Mouse (Mus musculus): Measurements from ENCODE around the gene Galnt10. TPM values are rescaled to one million over a fixed set of nuclear protein-coding genes. Genes with fewer than 3 reads are reported as not detected.
"Not testable (repeated sequence)": the region's sequence is repeated elsewhere in the genome, so short reads cannot be mapped to it uniquely, and the experiment has no call there.

Gene Galnt10
- polyA plus RNA-seq, 1 experiment from 2014 or later: 15.6 TPM

DNA sequence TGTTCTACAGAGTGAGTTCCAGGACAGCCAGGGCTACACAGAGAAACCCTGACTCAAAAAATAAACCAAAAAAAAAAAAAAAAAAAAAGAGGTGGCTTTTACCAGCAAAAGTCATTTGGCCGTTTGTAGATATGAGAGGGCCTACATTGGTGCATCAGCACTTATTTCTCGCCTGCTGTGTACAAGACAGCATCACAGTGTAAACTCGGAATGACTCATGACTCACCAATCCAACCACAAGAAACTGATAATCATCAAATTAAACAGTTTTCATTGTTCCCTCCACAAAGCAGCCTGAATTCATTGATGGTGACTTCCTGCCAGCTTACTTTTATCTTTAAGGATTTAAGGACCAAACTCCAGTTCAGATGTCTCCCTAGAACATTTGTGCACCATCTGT, 159.8 kb downstream of the Galnt10 start:
- 81% methylated on average over 3 of the region's 3 CpGs for WGBS
- Histone ChIP-seq H3K9me3 (no peaks in the 10 kb centered on the region), H3K4me3 (replicated peaks) (no peak overlapping the region), H3K4me1 (replicated peaks) (peaks cover 47% of the 10 kb centered on the region), H3K36me3 (peaks cover 34% of the 10 kb centered on the region), H3K27ac (no peak overlapping the region), H3K4me2 (replicated peaks) (no peak overlapping the region), H3K9ac (replicated peaks) (no peak overlapping the region), H3K27me3 (no peaks in the 10 kb centered on the region)
- no peak for ATAC-seq

DNA sequence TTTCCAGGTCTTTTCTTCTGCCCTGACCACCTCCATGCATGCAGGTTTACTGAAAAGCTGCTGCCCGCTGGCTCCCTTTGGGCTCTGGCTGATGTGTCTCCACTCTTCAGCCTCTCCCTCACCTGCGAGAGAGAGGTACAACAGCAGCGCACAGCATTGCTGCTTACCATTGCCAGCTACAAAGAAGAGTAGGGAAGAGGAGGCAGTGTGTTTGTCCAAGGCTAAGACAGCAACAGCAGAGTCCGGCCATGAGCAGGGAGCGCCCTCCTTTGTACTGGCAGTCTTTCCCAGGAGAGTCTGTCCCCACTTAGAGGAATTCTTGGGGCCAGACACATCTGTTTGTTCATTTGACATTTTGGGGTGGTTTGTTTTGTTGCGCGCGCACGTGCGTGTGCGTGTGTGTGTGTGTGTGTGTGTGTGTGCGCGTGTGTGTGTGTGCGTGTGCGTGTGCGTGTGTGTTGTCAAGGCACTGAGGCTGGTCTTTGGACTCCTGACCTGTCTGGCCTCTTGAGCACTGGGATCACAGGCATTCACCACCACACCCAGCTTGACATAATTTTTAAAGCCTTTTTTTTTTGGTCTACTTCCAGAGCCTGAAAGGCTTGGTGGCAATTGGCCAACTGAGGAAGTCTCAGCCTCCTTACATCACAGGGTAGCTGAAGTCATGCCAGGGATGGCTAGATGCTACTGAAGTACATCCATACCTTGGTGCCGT, 163.9 kb downstream of the Galnt10 start:
- Histone ChIP-seq H3K4me1 (replicated peaks) (peaks cover 17% of the 10 kb centered on the region), H3K9me3 (no peaks in the 10 kb centered on the region), H3K4me2 (replicated peaks) (no peak overlapping the region), H3K4me3 (replicated peaks) (no peak overlapping the region), H3K9ac (replicated peaks) (no peak overlapping the region), H3K36me3 (peaks cover 61% of the 10 kb centered on the region), H3K27ac (no peak overlapping the region), H3K27me3 (no peaks in the 10 kb centered on the region)
- no peak for ATAC-seq
- WGBS: 93% methylated on average over 17 of the region's 17 CpGs

DNA sequence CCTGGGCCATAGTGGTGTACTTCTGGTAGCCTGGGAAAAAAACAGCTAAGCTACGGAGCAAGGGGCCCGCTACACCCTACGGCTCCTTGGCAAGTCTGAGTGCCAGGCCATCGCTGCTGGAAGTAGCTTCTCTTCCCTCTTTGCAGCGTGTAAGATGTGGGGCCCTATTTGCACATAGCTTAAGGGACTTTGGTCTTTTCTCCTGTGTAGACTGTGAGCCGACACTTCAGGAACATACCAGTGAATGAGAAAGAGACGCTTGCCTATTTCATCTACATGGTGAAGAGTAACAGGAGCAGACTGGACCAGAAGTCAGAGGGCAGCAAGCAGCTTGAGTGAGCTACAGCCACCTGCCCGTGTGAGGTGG, 164.5 kb downstream of the Galnt10 start:
- H3K9me3 ChIP-seq: no peaks in the 10 kb centered on the region
- H3K4me2 ChIP-seq (replicated peaks): no peak overlapping the region
- H3K9ac ChIP-seq (replicated peaks): no peak overlapping the region
- no peaks in the 10 kb centered on the region for H3K27me3 ChIP-seq
- peaks cover 17% of the 10 kb centered on the region; the same call in 1 of the 2 replicates for H3K4me1 ChIP-seq (replicated peaks)
- no peak overlapping the region for H3K27ac ChIP-seq
- H3K36me3 ChIP-seq: peaks cover 61% of the 10 kb centered on the region
- no peak overlapping the region for H3K4me3 ChIP-seq (replicated peaks)
- no peak for ATAC-seq
- 93% methylated on average over 8 of the region's 8 CpGs for WGBS

DNA sequence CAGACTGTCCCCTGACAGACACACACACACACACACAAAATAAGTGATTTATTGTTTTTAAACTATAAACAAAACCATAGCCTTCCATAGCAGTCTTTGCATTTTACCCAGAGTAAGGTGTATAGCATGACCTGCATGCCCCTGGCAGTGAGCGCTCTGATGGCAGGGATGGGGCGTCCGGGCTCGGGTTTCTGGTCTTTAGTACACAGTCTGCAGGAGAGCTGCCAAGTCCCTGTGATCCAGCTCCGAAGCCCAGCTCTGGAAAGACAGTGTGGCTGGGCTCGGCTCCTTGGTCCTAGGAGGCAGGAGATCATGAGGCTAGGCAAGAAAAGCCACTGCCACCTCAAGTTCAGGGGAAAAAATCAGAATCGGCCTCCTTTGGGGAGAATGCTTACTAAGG, 165.8 kb downstream of the Galnt10 start:
- H3K27ac ChIP-seq: no peak overlapping the region
- no peak overlapping the region for H3K4me3 ChIP-seq (replicated peaks)
- H3K9ac ChIP-seq (replicated peaks): no peak overlapping the region
- peaks cover 61% of the 10 kb centered on the region for H3K36me3 ChIP-seq
- no peaks in the 10 kb centered on the region for H3K9me3 ChIP-seq
- H3K27me3 ChIP-seq: no peaks in the 10 kb centered on the region
- WGBS: 87% methylated on average over 7 of the region's 7 CpGs
- ATAC-seq: no peak
- H3K4me1 ChIP-seq (replicated peaks): peaks cover 8% of the 10 kb centered on the region; the same call in 1 of the 2 replicates
- no peak overlapping the region for H3K4me2 ChIP-seq (replicated peaks)

DNA sequence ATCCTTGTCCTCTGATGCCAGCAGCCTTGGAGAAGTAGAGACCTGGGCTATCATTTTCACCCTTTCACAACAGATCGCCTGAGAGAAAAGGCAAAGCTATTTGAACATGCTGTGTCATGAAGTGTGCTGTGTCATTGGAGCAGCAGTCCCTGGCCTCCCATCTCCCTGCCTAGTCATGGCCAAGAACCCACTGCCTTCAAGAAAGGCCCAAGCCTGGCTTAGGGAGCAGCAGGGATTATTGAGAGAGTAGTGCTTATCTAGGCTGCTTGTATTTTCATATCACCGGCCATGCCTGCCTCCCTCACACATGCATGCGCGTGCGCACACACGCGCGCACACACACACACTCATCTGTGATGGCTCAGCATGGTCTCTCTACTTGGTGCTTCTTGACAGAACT, 167.0 kb downstream of the Galnt10 start:
- Histone ChIP-seq H3K9me3 (no peaks in the 10 kb centered on the region), H3K4me2 (replicated peaks) (no peak overlapping the region), H3K4me3 (replicated peaks) (no peak overlapping the region), H3K4me1 (replicated peaks) (no peaks in the 10 kb centered on the region), H3K36me3 (peaks cover 51% of the 10 kb centered on the region), H3K27ac (no peak overlapping the region), H3K9ac (replicated peaks) (no peak overlapping the region), H3K27me3 (no peaks in the 10 kb centered on the region)
- ATAC-seq: no peak
- WGBS: 98% methylated on average over 8 of the region's 8 CpGs

DNA sequence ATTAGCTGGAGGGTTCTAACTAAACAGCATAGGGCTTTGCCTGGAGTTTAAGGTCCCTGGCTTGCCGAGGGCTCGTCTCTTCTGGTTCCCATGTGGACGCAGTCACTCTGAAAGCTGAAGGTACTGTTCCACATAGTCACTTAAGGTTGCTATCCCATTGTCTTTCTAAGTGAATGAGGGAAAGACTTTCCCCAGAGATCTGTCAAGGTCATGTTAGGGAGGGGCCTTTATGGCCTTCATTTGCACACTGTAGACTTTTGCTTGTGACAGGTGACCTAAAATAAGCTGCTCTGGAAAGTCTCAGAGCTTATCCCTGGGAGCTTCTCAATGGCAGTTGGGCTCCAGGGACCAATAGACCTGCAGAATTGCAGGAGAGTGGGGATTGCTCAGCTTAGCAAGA, 168.4 kb downstream of the Galnt10 start:
- H3K9ac ChIP-seq (replicated peaks): no peak overlapping the region
- no peak overlapping the region for H3K4me2 ChIP-seq (replicated peaks)

DNA sequence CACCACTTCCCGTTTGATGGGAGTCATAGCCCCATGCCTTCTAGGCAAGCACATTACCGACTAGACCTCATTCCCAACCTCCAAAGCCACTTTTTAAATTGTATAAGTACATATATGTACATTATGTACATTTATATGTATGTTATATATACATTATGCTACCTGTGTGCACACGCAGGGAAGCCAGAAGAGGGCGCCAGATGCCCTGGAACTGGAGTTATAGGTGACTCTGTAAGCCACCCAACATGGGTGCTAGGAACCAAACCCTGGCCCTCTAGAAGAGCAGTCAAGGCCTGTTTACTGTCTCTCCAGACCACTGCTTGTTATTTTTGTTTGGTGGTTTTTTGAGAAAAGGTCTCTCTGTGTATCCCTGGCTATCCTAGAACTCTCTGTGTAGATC, 172.9 kb downstream of the Galnt10 start:
- 88% methylated on average over 4 of the region's 4 CpGs for WGBS
- Histone ChIP-seq H3K27ac (no peak overlapping the region), H3K4me3 (replicated peaks) (no peak overlapping the region)

More for the DNA sequence above, 168.4 kb downstream of the Galnt10 start:
- ATAC-seq: no peak
- no peak overlapping the region for H3K27ac ChIP-seq
- H3K4me3 ChIP-seq (replicated peaks): no peak overlapping the region
- peaks cover 40% of the 10 kb centered on the region for H3K36me3 ChIP-seq
- WGBS: 90% methylated on average over 3 of the region's 3 CpGs
- H3K27me3 ChIP-seq: no peaks in the 10 kb centered on the region
- H3K9me3 ChIP-seq: no peaks in the 10 kb centered on the region
- H3K4me1 ChIP-seq (replicated peaks): no peaks in the 10 kb centered on the region

DNA sequence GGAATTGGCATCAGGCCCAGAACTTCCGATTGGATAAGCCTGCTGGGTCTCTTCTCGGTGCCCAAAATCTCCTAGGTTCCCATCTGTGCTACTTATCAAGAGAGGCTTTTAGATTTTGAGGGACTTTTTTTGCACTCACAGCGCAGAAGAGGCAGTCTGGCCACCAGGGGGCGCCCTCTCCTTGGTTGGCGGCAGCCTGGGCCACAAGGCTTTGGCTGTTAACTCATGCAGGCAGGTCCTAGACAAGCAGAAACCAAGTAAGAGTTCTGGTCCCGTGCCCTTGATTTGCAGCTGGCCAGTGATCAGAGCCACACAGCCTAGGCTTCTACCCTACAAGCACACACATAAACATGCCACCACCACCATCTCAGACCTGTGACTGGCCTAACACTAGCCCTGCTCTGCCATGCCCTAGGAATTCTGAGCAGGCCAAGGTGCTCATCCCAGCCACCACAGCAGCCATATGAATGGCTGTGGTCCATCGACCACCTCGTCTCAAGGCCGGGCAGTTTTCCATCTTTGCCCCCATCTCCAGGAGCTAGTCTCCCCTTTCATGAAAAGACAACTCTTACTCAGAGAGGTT, 174.8 kb downstream of the Galnt10 start:
- no peaks in the 10 kb centered on the region for H3K9me3 ChIP-seq
- no peaks in the 10 kb centered on the region for H3K4me1 ChIP-seq (replicated peaks)
- H3K4me2 ChIP-seq (replicated peaks): no peak overlapping the region
- no peak overlapping the region for H3K27ac ChIP-seq
- no peaks in the 10 kb centered on the region; the same call in 1 of the 2 replicates for H3K36me3 ChIP-seq
- ATAC-seq: peak; percentile 60
- no peak overlapping the region for H3K9ac ChIP-seq (replicated peaks)
- WGBS: 31% methylated on average over 9 of the region's 9 CpGs
- H3K4me3 ChIP-seq (replicated peaks): no peak overlapping the region
- peaks cover 17% of the 10 kb centered on the region for H3K27me3 ChIP-seq

More for the DNA sequence above, 172.9 kb downstream of the Galnt10 start:
- no peaks in the 10 kb centered on the region for H3K9me3 ChIP-seq
- no peak for ATAC-seq
- no peaks in the 10 kb centered on the region for H3K4me1 ChIP-seq (replicated peaks)
- H3K36me3 ChIP-seq: peaks cover under 1% of the 10 kb centered on the region
- no peaks in the 10 kb centered on the region for H3K27me3 ChIP-seq
- no peak overlapping the region for H3K9ac ChIP-seq (replicated peaks)
- no peak overlapping the region for H3K4me2 ChIP-seq (replicated peaks)

DNA sequence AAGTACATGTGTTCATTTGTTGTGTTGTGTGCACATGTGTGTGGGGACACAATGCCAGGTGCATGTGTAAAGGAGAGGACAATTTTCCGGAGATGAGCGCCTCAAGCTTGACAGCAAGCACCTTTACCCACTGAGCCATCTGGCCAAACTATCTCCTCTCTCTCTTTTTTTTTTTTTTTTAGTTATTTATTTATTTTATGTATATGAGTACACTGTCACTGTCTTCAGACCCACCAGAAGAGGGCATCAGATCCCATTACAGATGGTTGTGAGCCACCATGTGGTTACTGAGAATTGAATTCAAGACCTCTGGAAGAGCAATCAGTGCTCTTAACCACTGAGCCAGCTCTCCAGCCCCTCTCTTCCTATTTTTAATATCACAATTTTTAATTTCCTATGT, 177.9 kb downstream of the Galnt10 start:
- H3K9ac ChIP-seq (replicated peaks); H3K27ac ChIP-seq; H3K9me3 ChIP-seq; H3K4me2 ChIP-seq (replicated peaks); ATAC-seq; H3K4me1 ChIP-seq (replicated peaks); H3K4me3 ChIP-seq (replicated peaks); H3K36me3 ChIP-seq: not testable (repeated sequence)
- 88% methylated on average over 2 of the region's 2 CpGs for WGBS
- H3K27me3 ChIP-seq: peaks cover 48% of the 10 kb centered on the region

DNA sequence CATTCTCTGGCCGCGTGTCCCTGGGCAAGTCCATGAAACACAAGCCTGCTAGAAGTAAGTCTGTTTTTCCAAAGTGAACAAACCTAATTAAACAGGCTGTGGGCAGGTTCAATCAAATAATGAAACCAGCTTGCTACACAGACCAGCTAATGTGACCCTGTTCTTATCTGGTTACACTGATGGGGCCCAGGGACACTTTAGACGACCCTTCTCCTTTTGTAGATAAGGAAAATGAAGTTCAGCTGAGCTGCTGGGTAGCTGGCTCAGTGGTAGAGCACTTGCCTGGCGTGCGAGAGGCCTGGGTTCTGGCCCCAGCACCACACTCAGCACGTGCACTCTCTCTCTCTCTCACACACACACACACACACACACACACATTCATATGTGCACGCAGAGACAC, 178.5 kb downstream of the Galnt10 start:
- peaks cover 54% of the 10 kb centered on the region for H3K27me3 ChIP-seq
- 79% methylated on average over 7 of the region's 7 CpGs for WGBS
- no peak for ATAC-seq

DNA sequence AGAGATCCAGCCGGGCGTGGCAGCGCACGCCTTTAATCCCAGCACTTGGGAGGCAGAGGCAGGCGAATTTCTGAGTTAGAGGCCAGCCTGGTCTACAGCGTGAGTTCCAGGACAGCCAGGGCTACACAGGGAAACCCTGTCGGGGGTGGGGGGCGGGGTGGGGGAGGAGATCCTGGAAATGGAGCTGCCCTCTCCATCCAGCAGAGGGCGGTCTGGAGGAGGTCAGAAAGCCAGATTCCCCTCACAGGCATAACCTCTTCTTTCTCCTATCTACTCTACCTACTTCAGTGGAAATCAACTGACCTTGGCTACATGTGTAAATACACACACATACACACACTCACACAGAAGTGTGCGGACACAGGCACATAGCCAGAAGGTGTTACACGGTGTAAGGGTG, 180.0 kb downstream of the Galnt10 start:
- not testable (repeated sequence) for H3K9ac ChIP-seq (replicated peaks); H3K9me3 ChIP-seq; H3K36me3 ChIP-seq; H3K27ac ChIP-seq; H3K4me2 ChIP-seq (replicated peaks); ATAC-seq; H3K4me3 ChIP-seq (replicated peaks)
- whole genome bisulfite sequencing: 40% methylated on average over 11 of the region's 11 CpGs
- H3K27me3 ChIP-seq: peaks cover 69% of the 10 kb centered on the region
- peaks cover 21% of the 10 kb centered on the region for H3K4me1 ChIP-seq (replicated peaks)

More for the DNA sequence above, 178.5 kb downstream of the Galnt10 start:
- Histone ChIP-seq H3K4me3 (replicated peaks) (no peak overlapping the region), H3K27ac (no peak overlapping the region), H3K9ac (replicated peaks) (no peak overlapping the region), H3K4me2 (replicated peaks) (no peak overlapping the region), H3K36me3 (no peaks in the 10 kb centered on the region), H3K9me3 (no peaks in the 10 kb centered on the region), H3K4me1 (replicated peaks) (peaks cover 11% of the 10 kb centered on the region)

DNA sequence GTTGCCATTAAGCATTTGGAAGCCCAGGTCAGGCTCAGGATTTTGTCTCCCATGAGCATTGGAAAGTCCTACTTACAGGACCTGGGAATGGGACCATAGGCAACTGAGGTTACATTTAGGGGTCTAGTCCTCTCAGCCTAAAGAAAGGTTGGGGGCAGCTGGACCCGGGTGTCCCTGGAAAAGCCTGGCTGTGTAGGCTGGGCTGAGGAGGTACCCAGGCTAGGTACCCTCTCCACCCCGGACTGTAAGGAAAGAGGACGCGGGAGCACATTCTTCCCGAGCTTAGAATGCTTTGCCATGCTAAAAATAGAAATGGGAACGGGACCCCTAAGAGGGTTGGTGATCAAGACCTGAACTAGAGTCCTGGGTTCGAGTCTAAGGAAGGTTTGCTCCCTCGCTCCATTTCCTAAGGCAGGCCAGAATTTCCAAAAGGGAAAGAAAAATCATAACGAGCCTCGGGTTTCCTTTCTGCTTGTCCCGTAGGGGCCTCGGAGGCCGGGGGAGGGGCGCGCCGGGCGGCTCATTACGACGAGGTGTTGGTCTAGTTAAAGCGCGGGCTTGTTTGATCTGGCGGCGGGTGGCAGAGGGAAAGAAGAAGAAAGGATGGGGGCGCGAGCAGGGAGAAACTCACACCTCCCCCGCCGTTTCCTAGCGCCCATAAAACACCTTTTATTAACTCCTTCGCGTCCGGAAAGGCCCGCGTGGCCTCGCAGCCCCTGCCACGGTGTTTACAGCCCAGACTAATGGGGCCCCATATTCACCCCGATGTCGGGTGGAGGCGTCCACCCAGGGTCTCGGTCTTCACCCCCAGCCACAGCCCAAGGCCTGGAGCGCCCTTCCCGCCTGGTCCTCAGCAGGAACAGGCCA, 182.0 kb downstream of the Galnt10 start:
- peak overlapping the region; percentile 32 for H3K4me3 ChIP-seq (replicated peaks)
- H3K9ac ChIP-seq (replicated peaks): peak overlapping the region; percentile 23; the same call in 1 of the 2 replicates
- no peak overlapping the region for H3K27ac ChIP-seq
- H3K4me1 ChIP-seq (replicated peaks): peaks cover 26% of the 10 kb centered on the region
- ATAC-seq: peak; percentile 51; the same call in 1 of the 2 replicates
- H3K36me3 ChIP-seq: no peaks in the 10 kb centered on the region
- peak overlapping the region; percentile 49 for H3K4me2 ChIP-seq (replicated peaks)
- WGBS: under 1% methylated on average over 41 of the region's 41 CpGs
- no peaks in the 10 kb centered on the region for H3K9me3 ChIP-seq
- peaks cover 89% of the 10 kb centered on the region for H3K27me3 ChIP-seq

All from midbrain, embryonic 13.5 days (tissue).